19 mouse cellular contexts compared by ENCODE assay signal in the genomic region with DNA sequence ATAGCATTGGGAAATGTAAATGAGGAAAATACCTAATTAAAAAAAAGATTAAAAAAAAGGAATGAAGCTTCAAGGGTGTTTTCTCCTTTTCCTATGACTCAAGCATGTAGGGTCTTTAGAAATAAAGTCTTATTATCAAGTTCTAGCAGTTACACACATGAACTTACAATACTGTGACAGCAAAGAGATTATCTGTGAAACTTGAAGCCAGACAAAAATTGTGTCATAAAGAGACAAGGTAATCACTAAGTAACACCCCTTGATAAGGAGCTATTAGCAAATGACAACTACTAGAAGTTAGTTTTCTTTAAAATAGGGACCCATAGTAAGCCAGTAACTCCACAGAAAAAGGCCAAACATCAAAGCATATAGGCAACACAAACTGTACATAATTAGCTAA.
DNase-seq lines count a peak whose midpoint lies in the region; ATAC-seq and TF ChIP-seq lines count a peak whose summit lies in the region.
"Had no signal": no experiment of that assay in that cellular context is flagged by ENCODE, and none has a peak within 500 bp of the region (broad histone marks: within the 10 kb centered on the region; RNA-seq: fewer than 3 reads in every experiment).

No protein-coding gene starts in this region.

- peaks cover 0 to 16% of the 10 kb centered on the region in 2 experiments; a peak in 2 of 4 replicates for H3K4me1 ChIP-seq in MEL (ENCODE audit: control insufficient read depth in 1 of 2, insufficient read depth in 2 of 2, low read length in 2 of 2)
- no peaks in the 10 kb centered on the region for H3K4me1 ChIP-seq in kidney, embryonic 16.5 days (ENCODE audit: insufficient read depth, low read length)

- ATAC-seq in kidney, embryonic 16.5 days (ENCODE audit: low FRiP score, low TSS enrichment), result no peak
- ATAC-seq: activated CD4-positive, CD25-positive, alpha-beta regulatory T cell, adult 4 months; CD4-positive, CD25-positive, alpha-beta regulatory T cell, adult 4 months; Patski had no signal

- no peak overlapping the region for H3K4me3 ChIP-seq in MEL (ENCODE audit: control insufficient read depth in 1 of 2, insufficient read depth in 1 of 2, low read depth in 2 of 2, low read length in 2 of 2)
- no peak overlapping the region for H3K4me3 ChIP-seq in kidney, embryonic 16.5 days (ENCODE audit: low read length)

- no peak for TF ChIP-seq CTCF in MEL (IDR thresholded peaks at IDR 0.05 in 2 of 3, conservative IDR thresholded peaks at IDR 0.05 in 1 of 3; ENCODE audit: control insufficient read depth in 1 of 3, insufficient read depth in 1 of 3, low read depth in 2 of 3, low read length in 3 of 3, poor library complexity in 1 of 3, severe bottlenecking in 1 of 3)

- no peaks in the 10 kb centered on the region for H3K27me3 ChIP-seq in MEL (ENCODE audit: control insufficient read depth in 1 of 2, insufficient read depth in 2 of 2, low read length in 2 of 2)
- no peaks in the 10 kb centered on the region for H3K27me3 ChIP-seq in kidney, embryonic 16.5 days (ENCODE audit: insufficient read depth, low read length)
- H3K27me3 ChIP-seq: CH12.LX had no signal

- no peak for TF ChIP-seq RAD21 in MEL (IDR thresholded peaks at IDR 0.05; ENCODE audit: low read depth, low read length)

- no peak overlapping the region for H3K9ac ChIP-seq in MEL (ENCODE audit: control insufficient read depth, low read depth, low read length, poor library complexity, severe bottlenecking)
- H3K9ac ChIP-seq in kidney, embryonic 16.5 days (replicated peaks; ENCODE audit: low read length), result no peak overlapping the region

- H3K4me2 ChIP-seq in kidney, embryonic 16.5 days (replicated peaks; ENCODE audit: low read depth, low read length), result no peak overlapping the region

- peaks cover 0 to 15% of the 10 kb centered on the region in 2 experiments; a peak in 2 of 4 replicates for H3K36me3 ChIP-seq in MEL (ENCODE audit: control insufficient read depth in 1 of 2, insufficient read depth in 2 of 2, low read length in 2 of 2)
- H3K36me3 ChIP-seq in kidney, embryonic 16.5 days (ENCODE audit: insufficient read depth, low read length), result no peaks in the 10 kb centered on the region
- H3K36me3 ChIP-seq: G1E had no signal

- no peaks in the 10 kb centered on the region for H3K9me3 ChIP-seq in MEL (replicated peaks; ENCODE audit: insufficient read depth, low read length)
- no peaks in the 10 kb centered on the region for H3K9me3 ChIP-seq in kidney, embryonic 16.5 days (ENCODE audit: low read length)
- H3K9me3 ChIP-seq: G1E had no signal

- H3K27ac ChIP-seq in MEL (ENCODE audit: control insufficient read depth, low read depth, low read length), result 0 out of 2 replicates have a peak overlapping the region, but pooled peaks have one; percentile 42
- H3K27ac ChIP-seq in kidney, embryonic 16.5 days (ENCODE audit: low read length), result no peak overlapping the region

- TF ChIP-seq EP300 in MEL (IDR thresholded peaks at IDR 0.05; ENCODE audit: low read depth in 1 of 2, low read length in 2 of 2), result peak; percentile 96 to 97

- TF ChIP-seq POLR2A in MEL (IDR thresholded peaks at IDR 0.05; ENCODE audit: control insufficient read depth in 1 of 2, insufficient read depth in 1 of 2, low read depth in 1 of 2, low read length in 2 of 2, poor library complexity in 1 of 2), result no peak

- H3K79me2 ChIP-seq in MEL (ENCODE audit: control insufficient read depth, insufficient read depth, low read length, poor library complexity), result no peaks in the 10 kb centered on the region

- DNase-seq in MEL (ENCODE audit: low read depth, low spot score), result peak; percentile 74
- DNase-seq: adrenal gland, adult 2 months; adrenal gland, adult 8-10 months; adrenal gland, postnatal 10 days; adrenal gland, postnatal 14 days; adrenal gland, postnatal 25 days; adrenal gland, postnatal 36 days; B cell, adult 2 months; cerebellum, adult 11 months; cerebellum, adult 11-12 months; cerebellum, adult 18-20 months; cerebellum, adult 2 months; cerebellum, adult 8-10 months had no signal

TF ChIP-seq in MEL, 35 proteins besides CTCF, POLR2A, EP300 and RAD21:
- no peak for TF ChIP-seq MEF2A (IDR thresholded peaks at IDR 0.05; ENCODE audit: extremely low read depth, insufficient replicate concordance, low read depth, low read length, poor library complexity, severe bottlenecking)
- no peak for TF ChIP-seq TBP (IDR thresholded peaks at IDR 0.05; ENCODE audit: low read depth, low read length)
- TF ChIP-seq GABPA (IDR thresholded peaks at IDR 0.05; ENCODE audit: low read depth, low read length), result no peak
- no peak for TF ChIP-seq USF1 (IDR thresholded peaks at IDR 0.05; ENCODE audit: low read depth, low read length)
- peak; percentile 51; the same call in 1 of the 2 replicates for TF ChIP-seq SIN3A (IDR thresholded peaks at IDR 0.05; ENCODE audit: low read length)
- no peak for TF ChIP-seq ZMIZ1 (IDR thresholded peaks at IDR 0.05; ENCODE audit: low read depth, low read length)
- TF ChIP-seq NELFE (IDR thresholded peaks at IDR 0.05; ENCODE audit: low read depth, low read length), result no peak
- no peak for TF ChIP-seq USF2 (IDR thresholded peaks at IDR 0.05; ENCODE audit: borderline replicate concordance in 1 of 2, insufficient read depth in 1 of 2, low read depth in 1 of 2, low read length in 2 of 2)
- no peak for TF ChIP-seq MXI1 (IDR thresholded peaks at IDR 0.05; ENCODE audit: low read depth, low read length)
- TF ChIP-seq UBTF (IDR thresholded peaks at IDR 0.05; ENCODE audit: borderline replicate concordance, insufficient read depth, low read depth, low read length), result no peak
- TF ChIP-seq ZKSCAN1 (IDR thresholded peaks at IDR 0.05; ENCODE audit: low read depth, low read length), result no peak
- TF ChIP-seq HCFC1 (IDR thresholded peaks at IDR 0.05; ENCODE audit: low read depth, low read length), result no peak
- TF ChIP-seq TCF12 (IDR thresholded peaks at IDR 0.05; ENCODE audit: low read depth, low read length), result peak; percentile 97
- TF ChIP-seq MAFK (IDR thresholded peaks at IDR 0.05; ENCODE audit: borderline replicate concordance, low read depth, low read length), result no peak
- TF ChIP-seq KAT2A (conservative IDR thresholded peaks at IDR 0.05; ENCODE audit: low read depth, low read length), result no peak
- TF ChIP-seq CHD1 (IDR thresholded peaks at IDR 0.05; ENCODE audit: low read depth, low read length), result no peak
- no peak for TF ChIP-seq MAX (IDR thresholded peaks at IDR 0.05; ENCODE audit: low read length)
- no peak for TF ChIP-seq MYC (IDR thresholded peaks at IDR 0.05; ENCODE audit: low read depth, low read length)
- TF ChIP-seq SMC3 (IDR thresholded peaks at IDR 0.05; ENCODE audit: low read depth, low read length), result no peak
- no peak for TF ChIP-seq MYB (IDR thresholded peaks at IDR 0.05; ENCODE audit: low read depth, low read length)
- TF ChIP-seq POLR2AphosphoS2 (IDR thresholded peaks at IDR 0.05; ENCODE audit: low read length), result no peak
- TF ChIP-seq RCOR1 (IDR thresholded peaks at IDR 0.05; ENCODE audit: low read depth, low read length), result peak; percentile 53; the same call in 1 of the 2 replicates
- no peak for TF ChIP-seq NRF1 (IDR thresholded peaks at IDR 0.05; ENCODE audit: insufficient read depth, low read depth, low read length, poor library complexity, severe bottlenecking)
- TF ChIP-seq BHLHE40 (IDR thresholded peaks at IDR 0.05; ENCODE audit: borderline replicate concordance, low read depth, low read length), result no peak
- TF ChIP-seq GATA1 (IDR thresholded peaks at IDR 0.05; ENCODE audit: low read depth, low read length), result peak; percentile 99
- no peak for TF ChIP-seq ELF1 (IDR thresholded peaks at IDR 0.05; ENCODE audit: low read depth, low read length)
- TF ChIP-seq E2F4 (IDR thresholded peaks at IDR 0.05; ENCODE audit: borderline replicate concordance, low read depth, low read length), result no peak
- no peak for TF ChIP-seq ZC3H11A (IDR thresholded peaks at IDR 0.05; ENCODE audit: low read depth, low read length)
- TF ChIP-seq TAL1 (IDR thresholded peaks at IDR 0.05; ENCODE audit: low read length), result peak; percentile 68
- no peak for TF ChIP-seq CHD2 (IDR thresholded peaks at IDR 0.05; ENCODE audit: low read length)
- TF ChIP-seq JUND (IDR thresholded peaks at IDR 0.05; ENCODE audit: low read depth, low read length), result no peak
- peak; percentile 86 for TF ChIP-seq ETS1 (IDR thresholded peaks at IDR 0.05; ENCODE audit: low read depth, low read length)
- no peak for TF ChIP-seq MAZ (IDR thresholded peaks at IDR 0.05; ENCODE audit: low read depth, low read length)
- no peak for TF ChIP-seq POLR2AphosphoS5 (IDR thresholded peaks at IDR 0.05; ENCODE audit: borderline replicate concordance, low read depth, low read length)
- TF ChIP-seq ZNF384 (IDR thresholded peaks at IDR 0.05; ENCODE audit: low read depth, low read length), result no peak
